Mouse (Mus musculus): ENCODE data around the gene Pcdh8. TPM values are rescaled to one million over a fixed set of nuclear protein-coding genes. Genes with fewer than 3 reads are reported as not detected.
A peak's percentile ranks its signal among the peaks of the same experiment; 100 is the strongest.

Pcdh8 gene
- polyA plus RNA-seq (2015; fragmentation: Nextera tagmentation; extraction: Ambion mirVana) = 0.97 and 1.6 TPM in 2 replicates

- WGBS = under 1% methylated on average over 30 of the region's 30 CpGs
- Histone ChIP-seq H3K4me1 (replicated peaks; ENCODE audit: control insufficient read depth, insufficient read depth) (peaks cover 5% of the 10 kb centered on the region), H3K36me3 (ENCODE audit: control insufficient read depth, insufficient read depth, low read length) (no peaks in the 10 kb centered on the region), H3K27me3 (ENCODE audit: control insufficient read depth, insufficient read depth, low read length) (peaks cover 24% of the 10 kb centered on the region; the same call in 1 of the 2 replicates), H3K27ac (replicated peaks) (no peak within 1 kb of the TSS), H3K9ac (ENCODE audit: low read length) (no peak within 1 kb of the TSS), H3K4me3 (ENCODE audit: low read depth, low read length) (peak within 1 kb of the TSS; percentile 33), H3K4me2 (replicated peaks; ENCODE audit: low read depth) (peak within 1 kb of the TSS; percentile 59), H3K9me3 (ENCODE audit: control insufficient read depth, low read length) (no peaks in the 10 kb centered on the region)
- TF ChIP-seq CTCF (IDR thresholded peaks at IDR 0.05; ENCODE audit: low read depth) = peak; percentile 46
- TF ChIP-seq EP300 (optimal IDR thresholded peaks at IDR 0.05) = no peak
- ATAC-seq (ENCODE audit: low FRiP score, low TSS enrichment) (peak; percentile 88), DNase-seq (ENCODE audit: low spot score) (peak; percentile 91)
These were observed at the start of gene Pcdh8 for GRCm38 (mm10) chr14:79771094-79771535. TSS of gene Pcdh8 (minus strand) at chr14:79771312.

GRCm38 (mm10) chr14:79814709-79815108, 43.6 kb upstream of the Pcdh8 start:
- Histone ChIP-seq H3K9me3 (ENCODE audit: control insufficient read depth, low read length) (no peaks in the 10 kb centered on the region), H3K27ac (replicated peaks) (no peak overlapping the region), H3K36me3 (ENCODE audit: control insufficient read depth, insufficient read depth, low read length) (no peaks in the 10 kb centered on the region), H3K4me1 (replicated peaks; ENCODE audit: control insufficient read depth, insufficient read depth) (no peaks in the 10 kb centered on the region), H3K27me3 (ENCODE audit: control insufficient read depth, insufficient read depth, low read length) (no peaks in the 10 kb centered on the region), H3K4me3 (ENCODE audit: low read depth, low read length) (no peak overlapping the region), H3K4me2 (replicated peaks; ENCODE audit: low read depth) (no peak overlapping the region), H3K9ac (ENCODE audit: low read length) (no peak overlapping the region)
- no peak for TF ChIP-seq EP300 (optimal IDR thresholded peaks at IDR 0.05)
- 55% methylated on average over 8 of the region's 8 CpGs for WGBS
- ATAC-seq (ENCODE audit: low FRiP score, low TSS enrichment) = no peak
- DNase-seq (ENCODE audit: low spot score) = no peak

GRCm38 (mm10) chr14:79814084-79814483, 43.0 kb upstream of the Pcdh8 start:
- Histone ChIP-seq H3K4me1 (replicated peaks; ENCODE audit: control insufficient read depth, insufficient read depth) (no peaks in the 10 kb centered on the region), H3K9me3 (ENCODE audit: control insufficient read depth, low read length) (no peaks in the 10 kb centered on the region), H3K36me3 (ENCODE audit: control insufficient read depth, insufficient read depth, low read length) (no peaks in the 10 kb centered on the region), H3K9ac (ENCODE audit: low read length) (no peak overlapping the region), H3K27ac (replicated peaks) (no peak overlapping the region), H3K27me3 (ENCODE audit: control insufficient read depth, insufficient read depth, low read length) (no peaks in the 10 kb centered on the region), H3K4me3 (ENCODE audit: low read depth, low read length) (no peak overlapping the region), H3K4me2 (replicated peaks; ENCODE audit: low read depth) (no peak overlapping the region)
- DNase-seq (ENCODE audit: low spot score) (no peak), ATAC-seq (ENCODE audit: low FRiP score, low TSS enrichment) (no peak)
- TF ChIP-seq CTCF (IDR thresholded peaks at IDR 0.05; ENCODE audit: low read depth) (no peak), EP300 (optimal IDR thresholded peaks at IDR 0.05) (no peak)
- 9% methylated on average over 1 of the region's 1 CpGs for WGBS

GRCm38 (mm10) chr14:79793179-79793578, 22.1 kb upstream of the Pcdh8 start:
- Histone ChIP-seq H3K4me2 (replicated peaks; ENCODE audit: low read depth) (no peak overlapping the region), H3K9me3 (ENCODE audit: control insufficient read depth, low read length) (no peaks in the 10 kb centered on the region), H3K27ac (replicated peaks) (no peak overlapping the region), H3K9ac (ENCODE audit: low read length) (no peak overlapping the region), H3K27me3 (ENCODE audit: control insufficient read depth, insufficient read depth, low read length) (no peaks in the 10 kb centered on the region), H3K36me3 (ENCODE audit: control insufficient read depth, insufficient read depth, low read length) (no peaks in the 10 kb centered on the region), H3K4me1 (replicated peaks; ENCODE audit: control insufficient read depth, insufficient read depth) (no peaks in the 10 kb centered on the region), H3K4me3 (ENCODE audit: low read depth, low read length) (no peak overlapping the region)
- ATAC-seq (ENCODE audit: low FRiP score, low TSS enrichment) = no peak
- DNase-seq (ENCODE audit: low spot score) = no peak
- WGBS = 71% methylated on average over 8 of the region's 8 CpGs
- TF ChIP-seq CTCF (IDR thresholded peaks at IDR 0.05; ENCODE audit: low read depth) = no peak
- TF ChIP-seq EP300 (optimal IDR thresholded peaks at IDR 0.05) = no peak

GRCm38 (mm10) chr14:79789535-79789934, 18.4 kb upstream of the Pcdh8 start:
- Histone ChIP-seq H3K27ac (replicated peaks) (no peak overlapping the region), H3K9ac (ENCODE audit: low read length) (no peak overlapping the region), H3K9me3 (ENCODE audit: control insufficient read depth, low read length) (no peaks in the 10 kb centered on the region), H3K27me3 (ENCODE audit: control insufficient read depth, insufficient read depth, low read length) (no peaks in the 10 kb centered on the region), H3K36me3 (ENCODE audit: control insufficient read depth, insufficient read depth, low read length) (no peaks in the 10 kb centered on the region), H3K4me3 (ENCODE audit: low read depth, low read length) (no peak overlapping the region), H3K4me1 (replicated peaks; ENCODE audit: control insufficient read depth, insufficient read depth) (no peaks in the 10 kb centered on the region), H3K4me2 (replicated peaks; ENCODE audit: low read depth) (no peak overlapping the region)
- no peak for TF ChIP-seq EP300 (optimal IDR thresholded peaks at IDR 0.05)
- 33% methylated on average over 4 of the region's 4 CpGs for WGBS
- DNase-seq (ENCODE audit: low spot score) = no peak
- ATAC-seq (ENCODE audit: low FRiP score, low TSS enrichment) = no peak

- TF ChIP-seq CTCF (IDR thresholded peaks at IDR 0.05; ENCODE audit: low read depth) = no peak
- TF ChIP-seq EP300 (optimal IDR thresholded peaks at IDR 0.05) = no peak
- Histone ChIP-seq H3K27me3 (ENCODE audit: control insufficient read depth, insufficient read depth, low read length) (no peaks in the 10 kb centered on the region), H3K9ac (ENCODE audit: low read length) (no peak overlapping the region), H3K9me3 (ENCODE audit: control insufficient read depth, low read length) (no peaks in the 10 kb centered on the region), H3K36me3 (ENCODE audit: control insufficient read depth, insufficient read depth, low read length) (no peaks in the 10 kb centered on the region), H3K4me2 (replicated peaks; ENCODE audit: low read depth) (no peak overlapping the region), H3K4me1 (replicated peaks; ENCODE audit: control insufficient read depth, insufficient read depth) (no peaks in the 10 kb centered on the region), H3K27ac (replicated peaks) (no peak overlapping the region), H3K4me3 (ENCODE audit: low read depth, low read length) (no peak overlapping the region)
- ATAC-seq (ENCODE audit: low FRiP score, low TSS enrichment) (no peak), DNase-seq (ENCODE audit: low spot score) (no peak)
- WGBS = 43% methylated on average over 2 of the region's 2 CpGs
These were observed 17.6 kb upstream of the Pcdh8 start for GRCm38 (mm10) chr14:79788656-79789204.

All from stomach, postnatal 0 days (tissue).